Mouse (Mus musculus) stomach, embryonic 16.5 days (tissue): ENCODE data around the gene Ccdc40. TPM values are rescaled to one million over a fixed set of nuclear protein-coding genes. Genes with fewer than 3 reads are reported as not detected.

Experiments
- ATAC-seq: fragments of 200-750 bp; cut with Nextera tagmentation; 2 replicates; pipeline ENCODE4 v1.8.0; 2017; ENCODE audit warnings: moderate number of reproducible peaks, moderate TSS enrichment; ENCODE audit not compliant: insufficient read depth, low FRiP score
- H3K27ac ChIP-seq: fragments of 300-500 bp; sonication (generic); 2 replicates; pipeline ENCODE4 v1.5.1; 2014; ENCODE audit warnings: low read length
- H3K27me3 ChIP-seq: fragments of 300-500 bp; sonication (generic); 2 replicates; pipeline ENCODE4 v1.6.1; 2014; ENCODE audit warnings: low read length, control low read depth, mixed read lengths; ENCODE audit not compliant: control insufficient read depth, insufficient read depth
- H3K36me3 ChIP-seq: fragments of 300-500 bp; sonication (generic); 2 replicates; pipeline ENCODE4 v1.6.1; 2014; ENCODE audit warnings: low read length; ENCODE audit not compliant: control insufficient read depth, insufficient read depth
- H3K4me1 ChIP-seq: fragments of 300-500 bp; sonication (generic); 2 replicates; pipeline ENCODE4 v1.6.1; 2014; ENCODE audit warnings: low read length, control low read depth, mixed read lengths; ENCODE audit not compliant: control insufficient read depth, insufficient read depth
- H3K4me2 ChIP-seq: fragments of 300-500 bp; sonication (generic); 2 replicates; pipeline ENCODE4 v1.6.1; 2014; ENCODE audit warnings: low read depth, low read length, mixed read lengths
- H3K4me3 ChIP-seq: fragments of 300-500 bp; sonication (generic); replicated peaks from 2 replicates; pipeline ENCODE4 v1.5.1; 2014; ENCODE audit warnings: mild to moderate bottlenecking, low read length
- H3K9ac ChIP-seq: fragments of 300-500 bp; sonication (generic); 2 replicates; pipeline ENCODE4 v1.6.1; 2014; ENCODE audit warnings: low read length
- H3K9me3 ChIP-seq: fragments of 300-500 bp; sonication (generic); replicated peaks from 2 replicates; pipeline ENCODE4 v1.6.1; 2016; ENCODE audit warnings: low read length, control low read depth; ENCODE audit not compliant: control insufficient read depth
- WGBS: fragments of 180-500 bp; shearing (Covaris S2); extraction: QIAGEN DNeasy Blood & Tissue Kit; methylation state at CpG from one replicate; pipeline ENCODE4 v1.1.7; 2014; 5-methylcytosine and 5-hydroxymethylcytosine counted together
- polyA plus RNA-seq: library from polyadenylated mRNA; unstranded; fragments of >200 nt; fragmentation: Nextera tagmentation; extraction: Ambion mirVana; gene quantifications from 2 replicates; pipeline ENCODE4 v1.2.1, GENCODE M21; 2015

The Ccdc40 gene
- polyA plus RNA-seq, 1 experiment from 2014 or later: 2.4 TPM

DNA sequence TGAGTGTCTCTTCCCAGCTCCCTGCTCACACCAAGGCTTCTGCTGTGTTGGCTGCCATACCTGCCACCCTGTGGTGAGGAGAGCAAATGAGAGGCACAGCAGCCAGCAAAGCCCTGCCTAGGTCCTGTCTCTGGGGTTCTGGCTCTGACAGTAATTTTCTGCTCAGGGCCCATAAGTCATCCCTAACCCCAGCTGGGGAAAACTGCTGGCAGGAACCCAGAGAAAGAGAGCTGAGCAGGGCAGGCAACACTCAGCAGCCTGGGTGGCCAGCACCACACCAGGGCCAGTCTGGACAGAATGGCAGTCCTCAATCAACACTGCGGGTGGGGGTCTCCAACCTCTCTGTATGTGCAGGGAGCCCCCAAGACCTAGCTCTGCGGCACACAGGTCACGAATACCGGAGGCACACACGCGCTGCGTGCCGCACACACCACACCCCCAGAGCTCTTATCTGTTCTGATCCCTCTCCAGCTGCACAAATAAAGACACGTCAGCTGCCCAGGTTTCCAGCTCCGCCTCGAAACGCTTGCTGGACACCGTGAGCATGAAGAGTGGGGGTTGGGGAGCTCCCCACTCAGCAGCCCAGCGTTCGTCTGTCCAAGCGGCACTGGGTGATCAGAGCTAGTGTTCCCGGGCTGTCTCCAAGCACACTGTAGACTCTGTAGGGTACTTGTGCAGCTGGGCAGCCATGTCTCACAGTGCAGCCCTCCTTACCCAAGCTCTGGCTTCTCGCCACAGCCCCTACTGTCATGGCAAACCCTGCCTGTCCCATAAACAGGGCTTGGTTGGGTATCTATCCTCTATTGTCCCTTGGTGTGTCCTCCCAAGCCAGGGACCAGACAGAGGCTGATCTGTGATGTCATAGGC lies 13.1 kb upstream of the Ccdc40 start:
- no peaks in the 10 kb centered on the region for H3K27me3 ChIP-seq

GRCm38 (mm10) chr11:119215905-119216507 lies 12.4 kb upstream of the Ccdc40 start:
- peak; percentile 27 for ATAC-seq
- Histone ChIP-seq H3K4me2 (peak overlapping the region; percentile 62), H3K27me3 (no peaks in the 10 kb centered on the region), H3K27ac (peak overlapping the region; percentile 95), H3K4me3 (peak overlapping the region; percentile 33; the same call in 1 of the 2 replicates), H3K9ac (peak overlapping the region; percentile 66), H3K9me3 (no peaks in the 10 kb centered on the region), H3K4me1 (peaks cover 56% of the 10 kb centered on the region), H3K36me3 (no peaks in the 10 kb centered on the region)
- 22% methylated on average over 9 of the region's 9 CpGs for WGBS

More for the DNA sequence above, 13.1 kb upstream of the Ccdc40 start:
- H3K4me1 ChIP-seq: peaks cover 59% of the 10 kb centered on the region
- 2% methylated on average over 18 of the region's 18 CpGs for WGBS
- peak overlapping the region; percentile 66 for H3K9ac ChIP-seq
- H3K4me3 ChIP-seq: peak overlapping the region; percentile 33
- H3K4me2 ChIP-seq: peak overlapping the region; percentile 62
- no peaks in the 10 kb centered on the region for H3K9me3 ChIP-seq
- peak; percentile 87 for ATAC-seq
- peak overlapping the region; percentile 95 for H3K27ac ChIP-seq
- no peaks in the 10 kb centered on the region for H3K36me3 ChIP-seq

- no peak for ATAC-seq
- H3K9ac ChIP-seq: no peak overlapping the region
- H3K27me3 ChIP-seq: no peaks in the 10 kb centered on the region
- no peaks in the 10 kb centered on the region for H3K36me3 ChIP-seq
- no peak overlapping the region for H3K27ac ChIP-seq
- H3K4me3 ChIP-seq: no peak overlapping the region
- 88% methylated on average over 6 of the region's 6 CpGs for WGBS
- H3K4me2 ChIP-seq: no peak overlapping the region
- H3K9me3 ChIP-seq: no peaks in the 10 kb centered on the region
- H3K4me1 ChIP-seq: peaks cover 50% of the 10 kb centered on the region
Measured at GRCm38 (mm10) chr11:119217861-119218260, 10.5 kb upstream of the Ccdc40 start.

DNA sequence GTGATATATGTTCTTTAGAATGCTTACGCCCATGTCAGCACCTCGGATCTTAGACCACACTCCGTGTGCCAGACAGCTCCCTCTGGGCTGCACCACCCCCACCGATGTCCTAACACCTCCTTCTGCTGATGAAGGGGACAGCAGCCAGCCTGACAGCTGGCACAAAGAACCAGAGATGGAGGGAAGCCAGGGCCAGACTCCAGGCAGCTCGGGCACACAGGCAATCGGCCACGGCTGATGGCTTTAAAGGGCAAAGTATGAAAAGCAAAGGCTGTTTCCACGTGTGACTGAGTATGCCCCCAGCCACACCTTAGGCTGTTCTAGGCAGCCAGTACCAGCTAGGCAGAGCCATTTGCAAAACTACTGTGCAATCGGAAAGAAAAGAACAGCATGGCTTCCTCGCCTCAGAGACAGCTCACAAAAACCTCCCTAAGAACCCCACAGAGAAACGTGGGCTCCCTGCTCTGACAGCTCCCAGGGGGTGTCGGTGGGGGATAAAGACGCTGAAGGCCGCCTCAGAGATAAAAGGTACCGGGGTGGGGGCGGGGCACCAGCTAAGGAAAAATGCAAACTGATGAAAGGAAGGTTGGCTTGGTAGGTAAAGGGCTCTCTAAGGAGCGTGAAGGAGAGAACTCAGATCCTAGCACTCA lies 8.4 kb upstream of the Ccdc40 start:
- no peak overlapping the region for H3K4me3 ChIP-seq
- no peak overlapping the region for H3K27ac ChIP-seq
- peak overlapping the region; percentile 29 for H3K9ac ChIP-seq
- H3K27me3 ChIP-seq: no peaks in the 10 kb centered on the region
- no peaks in the 10 kb centered on the region for H3K36me3 ChIP-seq
- H3K4me2 ChIP-seq: 0 out of 2 replicates have a peak overlapping the region, but pooled peaks have one; percentile 1
- 32% methylated on average over 17 of the region's 17 CpGs for WGBS
- peaks cover 39% of the 10 kb centered on the region for H3K4me1 ChIP-seq
- ATAC-seq: no peak
- H3K9me3 ChIP-seq: no peaks in the 10 kb centered on the region

DNA sequence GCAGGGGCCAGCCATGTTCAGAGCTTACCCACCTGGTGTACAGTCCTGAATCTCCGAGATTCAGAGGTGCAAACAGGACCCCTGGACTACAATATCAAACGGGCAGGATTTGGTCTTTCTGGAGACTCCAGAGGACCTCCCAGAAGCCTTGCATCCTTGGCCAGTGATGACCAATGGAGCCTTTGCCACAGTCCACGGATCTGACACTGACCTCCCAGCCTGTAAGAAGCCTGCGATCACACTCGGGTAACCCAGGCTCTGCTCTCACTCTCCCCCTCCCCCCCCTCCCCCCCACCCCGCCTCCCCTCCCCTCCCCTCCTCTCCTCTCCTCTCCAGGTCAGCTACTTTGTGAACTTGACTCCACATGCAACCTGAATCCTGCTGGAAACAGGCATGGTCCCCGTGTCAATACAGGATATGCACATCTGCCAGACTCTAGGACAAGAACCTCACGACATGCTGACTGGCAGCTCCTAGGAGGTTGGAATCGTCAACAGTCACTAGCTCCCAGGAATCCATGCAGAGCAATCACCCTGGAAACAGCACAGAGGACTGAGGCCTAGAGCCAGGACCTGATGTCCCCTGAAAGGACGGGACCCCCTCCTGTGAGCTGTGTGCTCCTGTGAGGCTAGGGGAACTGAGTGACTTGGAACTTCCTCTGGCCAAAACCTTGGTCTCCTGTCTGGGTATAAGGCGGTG lies 6.4 kb upstream of the Ccdc40 start:
- no peak overlapping the region for H3K4me2 ChIP-seq
- ATAC-seq: no peak
- peaks cover 23% of the 10 kb centered on the region for H3K4me1 ChIP-seq
- no peaks in the 10 kb centered on the region for H3K27me3 ChIP-seq
- H3K27ac ChIP-seq: no peak overlapping the region
- H3K36me3 ChIP-seq: no peaks in the 10 kb centered on the region
- H3K9ac ChIP-seq: no peak overlapping the region
- H3K4me3 ChIP-seq: no peak overlapping the region
- no peaks in the 10 kb centered on the region for H3K9me3 ChIP-seq
- 53% methylated on average over 10 of the region's 11 CpGs for WGBS

DNA sequence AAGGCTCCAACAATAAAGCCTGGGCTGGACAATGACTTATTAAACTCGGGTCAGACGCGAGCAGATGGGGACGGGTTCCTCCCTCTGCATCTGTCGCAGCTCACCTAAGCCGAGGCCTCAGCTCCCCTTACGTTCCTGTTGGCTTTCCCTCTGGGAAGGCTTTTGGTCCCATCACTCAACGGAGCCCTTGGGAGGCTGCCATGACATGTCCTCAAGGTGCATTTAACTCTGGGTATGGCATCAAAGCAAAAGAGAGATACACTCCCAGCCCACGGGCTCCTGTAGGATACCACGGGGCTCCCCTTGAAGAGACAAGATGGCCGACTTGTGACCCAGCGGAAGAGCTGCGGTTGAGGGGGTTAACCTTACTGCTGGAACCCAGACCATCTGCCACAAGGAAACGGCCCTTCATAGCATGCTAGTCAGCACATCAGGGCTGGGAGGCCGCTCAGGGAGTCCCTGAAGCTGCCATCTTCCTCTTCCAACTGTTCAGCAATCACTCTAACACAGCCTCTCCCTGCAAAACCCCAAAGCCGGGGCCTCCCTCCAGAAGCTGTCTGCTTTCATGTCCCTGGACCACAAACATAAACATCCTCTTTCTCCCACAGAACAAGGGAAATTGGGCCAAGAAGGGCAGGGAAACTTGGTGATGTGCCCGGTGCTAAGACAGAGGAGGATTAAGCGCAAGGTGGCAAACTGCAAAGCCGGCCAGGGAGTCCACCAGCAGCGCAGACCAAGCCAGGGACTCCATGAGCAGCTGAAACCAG lies 5.1 kb upstream of the Ccdc40 start:
- no peak for ATAC-seq
- H3K4me1 ChIP-seq: peaks cover 26% of the 10 kb centered on the region
- H3K36me3 ChIP-seq: no peaks in the 10 kb centered on the region
- H3K27ac ChIP-seq: peak overlapping the region; percentile 75
- no peaks in the 10 kb centered on the region for H3K9me3 ChIP-seq
- WGBS: 67% methylated on average over 20 of the region's 20 CpGs
- no peak overlapping the region for H3K9ac ChIP-seq
- 0 out of 2 replicates have a peak overlapping the region, but pooled peaks have one; percentile 10 for H3K4me2 ChIP-seq
- H3K4me3 ChIP-seq: no peak overlapping the region
- no peaks in the 10 kb centered on the region for H3K27me3 ChIP-seq

DNA sequence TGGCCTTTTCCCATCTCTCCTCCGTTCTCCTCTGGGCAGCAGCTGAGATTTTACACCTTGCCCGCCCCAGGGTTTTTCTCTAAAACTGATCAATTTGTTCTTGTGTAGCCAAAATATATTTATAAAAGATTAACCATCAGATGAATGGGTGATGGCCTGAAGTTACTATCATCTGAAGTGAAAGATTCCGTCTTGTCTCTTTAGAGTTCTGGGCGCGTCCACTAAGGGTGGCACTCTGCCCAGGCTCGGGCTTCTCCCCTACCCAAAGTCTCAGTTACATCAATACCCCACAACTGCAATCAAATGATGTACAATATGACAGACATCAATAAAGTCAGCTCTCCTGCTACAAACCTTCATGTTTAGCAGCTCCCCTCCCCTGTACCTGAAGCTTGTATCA lies 3.4 kb upstream of the Ccdc40 start:
- no peaks in the 10 kb centered on the region for H3K9me3 ChIP-seq
- no peak overlapping the region for H3K4me3 ChIP-seq
- H3K9ac ChIP-seq: no peak overlapping the region
- H3K27ac ChIP-seq: no peak overlapping the region
- H3K27me3 ChIP-seq: peaks cover 2% of the 10 kb centered on the region; the same call in 1 of the 2 replicates
- H3K4me2 ChIP-seq: no peak overlapping the region
- ATAC-seq: no peak
- H3K36me3 ChIP-seq: no peaks in the 10 kb centered on the region
- 90% methylated on average over 6 of the region's 6 CpGs for WGBS
- peaks cover 31% of the 10 kb centered on the region for H3K4me1 ChIP-seq

DNA sequence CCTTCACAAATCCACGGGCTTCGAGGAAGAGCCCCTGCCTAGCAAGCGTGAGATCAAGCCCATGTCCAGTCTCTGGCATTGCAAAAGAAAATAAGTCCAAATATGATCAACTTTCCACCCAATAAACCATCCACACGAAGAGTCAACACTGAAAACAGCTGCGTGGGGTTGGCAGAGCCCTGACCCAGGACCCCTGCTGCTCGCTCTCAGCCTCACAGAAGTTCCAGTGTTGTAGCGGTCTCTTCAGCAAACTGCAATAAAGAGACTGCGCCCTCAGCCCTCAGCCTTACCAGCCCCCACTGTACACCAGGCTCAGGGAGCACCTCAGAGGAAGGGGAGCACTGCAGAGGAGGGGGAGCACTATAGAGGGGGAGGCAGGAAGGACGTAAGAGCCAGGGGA lies 2.7 kb upstream of the Ccdc40 start:
- WGBS: 79% methylated on average over 9 of the region's 9 CpGs

More for the DNA sequence above, 2.7 kb upstream of the Ccdc40 start:
- H3K4me3 ChIP-seq: no peak overlapping the region
- H3K36me3 ChIP-seq: no peaks in the 10 kb centered on the region
- no peak overlapping the region for H3K27ac ChIP-seq
- 0 out of 2 replicates have a peak overlapping the region, but pooled peaks have one; percentile 0 for H3K9ac ChIP-seq
- H3K4me1 ChIP-seq: peaks cover 26% of the 10 kb centered on the region
- H3K9me3 ChIP-seq: no peaks in the 10 kb centered on the region
- no peak overlapping the region for H3K4me2 ChIP-seq
- ATAC-seq: no peak
- H3K27me3 ChIP-seq: peaks cover 2% of the 10 kb centered on the region; the same call in 1 of the 2 replicates
